Mouse (Mus musculus): Measurements from ENCODE around the gene Sgms1.

DNA sequence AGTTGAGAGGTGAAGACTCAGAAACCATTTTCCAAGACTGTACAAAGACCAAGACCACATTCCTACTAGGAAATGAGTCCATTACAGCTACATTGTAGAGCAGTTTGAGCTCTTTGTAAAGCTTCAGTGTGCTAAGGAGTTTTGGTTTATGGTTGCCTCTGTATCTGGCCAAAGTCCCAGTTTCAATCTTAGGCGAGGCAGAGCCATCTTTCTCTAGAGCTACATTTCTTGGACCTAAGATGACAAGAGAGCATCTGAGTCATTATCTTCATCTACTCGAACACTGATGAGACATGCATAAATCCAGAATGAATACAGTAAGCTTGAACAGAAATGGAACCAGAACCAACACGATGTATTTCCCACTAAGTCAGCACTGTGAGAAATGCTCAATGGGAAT lies 87.9 kb downstream of the Sgms1 start:
- no peak for TF ChIP-seq CTCF (conservative IDR thresholded peaks at IDR 0.05; ENCODE audit: insufficient read depth, insufficient read length, low read depth, low read length)
- TF ChIP-seq POLR2A (IDR thresholded peaks at IDR 0.05; ENCODE audit: low read depth, low read length): no peak
